Mouse (Mus musculus): ENCODE results near the gene Nub1.
"Not testable (repeated sequence)": the region's sequence is repeated elsewhere in the genome, so short reads cannot be mapped to it uniquely, and the experiment has no call there.

The Nub1 gene

GRCm38 (mm10) chr5:24685366-24686093 lies at the start of gene Nub1:
Gene Nub1 (plus strand): TSS chr5:24685532.
- peak; percentile 100 for DNase-seq

- DNase-seq, result peak in 1 of 2 experiments; percentile 47
Measured at GRCm38 (mm10) chr5:24636987-24637386, 48.3 kb upstream of the Nub1 start.

GRCm38 (mm10) chr5:24638131-24638530 lies 47.2 kb upstream of the Nub1 start:
- no peak for DNase-seq

- no peak for DNase-seq
Measured at GRCm38 (mm10) chr5:24639081-24639480, 46.3 kb upstream of the Nub1 start.

GRCm38 (mm10) chr5:24645454-24645853 lies 39.9 kb upstream of the Nub1 start:
- no peak for DNase-seq

GRCm38 (mm10) chr5:24649231-24649630 lies 36.1 kb upstream of the Nub1 start:
- no peak for DNase-seq

GRCm38 (mm10) chr5:24649701-24650100 lies 35.6 kb upstream of the Nub1 start:
- DNase-seq, result no peak

- no peak for DNase-seq
Measured at GRCm38 (mm10) chr5:24651356-24651755, 34.0 kb upstream of the Nub1 start.

- DNase-seq, result peak; percentile 95
Measured at GRCm38 (mm10) chr5:24651768-24652752, 33.3 kb upstream of the Nub1 start.

GRCm38 (mm10) chr5:24652780-24653179 lies 32.6 kb upstream of the Nub1 start:
- no peak for DNase-seq

- DNase-seq, result no peak
Measured at GRCm38 (mm10) chr5:24654491-24654890, 30.8 kb upstream of the Nub1 start.

GRCm38 (mm10) chr5:24657113-24657512 lies 28.2 kb upstream of the Nub1 start:
- DNase-seq, result peak; percentile 89 to 91

- DNase-seq, result no peak
Measured at GRCm38 (mm10) chr5:24659708-24660423, 25.5 kb upstream of the Nub1 start.

- DNase-seq, result peak in 1 of 2 experiments; percentile 14
Measured at GRCm38 (mm10) chr5:24661457-24661856, 23.9 kb upstream of the Nub1 start.

- peak; percentile 93 for DNase-seq
Measured at GRCm38 (mm10) chr5:24674238-24674637, 11.1 kb upstream of the Nub1 start.

GRCm38 (mm10) chr5:24681436-24681835 lies 3.9 kb upstream of the Nub1 start:
- DNase-seq, result no peak

- peak; percentile 54 to 58 for DNase-seq
Measured at GRCm38 (mm10) chr5:24684578-24685365, 560 bp upstream of the Nub1 start.

GRCm38 (mm10) chr5:24686176-24686575 lies 844 bp downstream of the Nub1 start:
- no peak for DNase-seq

GRCm38 (mm10) chr5:24686671-24687420 lies 1.5 kb downstream of the Nub1 start:
- not testable (repeated sequence) for DNase-seq

- DNase-seq, result no peak
Measured at GRCm38 (mm10) chr5:24687696-24688095, 2.4 kb downstream of the Nub1 start.

- DNase-seq, result peak in 1 of 2 experiments; percentile 30
Measured at GRCm38 (mm10) chr5:24696704-24697103, 11.4 kb downstream of the Nub1 start.
